Mouse (Mus musculus) testis, adult 2 months (tissue): ENCODE data around the gene Olfr314.

Source experiments
- CTCF ChIP-seq: fragments of 200-500 bp; IDR thresholded peaks from 2 replicates; pipeline ENCODE4 v1.5.1; 2012; ENCODE audit warnings: low read depth, mild to moderate bottlenecking, inconsistent platforms, low read length, moderate library complexity; ENCODE audit not compliant: control insufficient read depth, insufficient read depth, insufficient replicate concordance
- POLR2A ChIP-seq: fragments of 200-500 bp; IDR thresholded peaks from 2 replicates; pipeline ENCODE4 v1.6.1; 2012; ENCODE audit warnings: low read depth, mild to moderate bottlenecking, inconsistent platforms, low read length, moderate library complexity; ENCODE audit not compliant: control insufficient read depth

- TF ChIP-seq CTCF (no peak), POLR2A (no peak)
Measured at GRCm38 (mm10) chr11:58795856-58796255, 13.1 kb downstream of the Olfr314 start.
